Mouse (Mus musculus): ENCODE results near the gene Rtn4.

Gene Rtn4

DNA sequence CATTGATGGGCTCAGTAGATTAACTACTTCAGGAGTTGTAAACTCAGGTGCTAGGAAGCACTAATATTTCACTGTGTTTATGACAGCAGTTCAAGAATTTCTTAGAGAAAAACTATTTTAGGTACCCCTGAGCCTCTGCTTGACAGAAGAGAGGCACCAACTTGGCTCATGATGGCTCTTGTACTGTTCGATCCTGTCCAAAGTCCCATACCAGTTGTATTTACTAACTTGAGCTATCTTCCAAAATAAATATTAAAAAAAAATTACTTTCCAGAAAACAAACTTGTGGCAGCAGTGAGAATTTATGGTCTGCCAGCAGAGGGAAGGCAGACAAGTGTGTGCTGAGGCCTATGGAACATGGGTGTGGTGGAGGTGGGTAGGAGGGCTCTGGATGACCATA lies 70.0 kb downstream of the Rtn4 start:
- no peak for DNase-seq (ENCODE audit: low spot score in 2 of 2)

DNA sequence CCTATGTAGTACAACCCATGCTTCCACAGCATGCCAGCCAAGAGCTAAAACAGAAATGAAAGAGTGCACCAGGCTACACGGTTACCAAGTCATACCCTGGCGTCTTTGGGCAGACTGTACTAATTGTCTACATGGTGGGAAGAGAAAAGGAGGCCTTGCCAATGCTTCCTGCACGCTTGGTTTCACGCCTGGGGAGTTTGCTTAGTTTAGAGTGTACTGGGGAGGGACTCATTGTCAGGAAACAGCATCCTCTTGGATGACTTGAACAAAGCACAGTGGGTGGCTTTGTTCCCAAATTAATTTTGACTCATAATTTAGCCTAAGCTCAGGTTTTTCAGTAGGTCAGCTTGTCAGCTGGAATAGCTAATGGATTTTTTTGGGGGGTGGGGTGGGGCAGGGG lies 72.3 kb downstream of the Rtn4 start:
- no peak for DNase-seq (ENCODE audit: low spot score in 2 of 2)

DNA sequence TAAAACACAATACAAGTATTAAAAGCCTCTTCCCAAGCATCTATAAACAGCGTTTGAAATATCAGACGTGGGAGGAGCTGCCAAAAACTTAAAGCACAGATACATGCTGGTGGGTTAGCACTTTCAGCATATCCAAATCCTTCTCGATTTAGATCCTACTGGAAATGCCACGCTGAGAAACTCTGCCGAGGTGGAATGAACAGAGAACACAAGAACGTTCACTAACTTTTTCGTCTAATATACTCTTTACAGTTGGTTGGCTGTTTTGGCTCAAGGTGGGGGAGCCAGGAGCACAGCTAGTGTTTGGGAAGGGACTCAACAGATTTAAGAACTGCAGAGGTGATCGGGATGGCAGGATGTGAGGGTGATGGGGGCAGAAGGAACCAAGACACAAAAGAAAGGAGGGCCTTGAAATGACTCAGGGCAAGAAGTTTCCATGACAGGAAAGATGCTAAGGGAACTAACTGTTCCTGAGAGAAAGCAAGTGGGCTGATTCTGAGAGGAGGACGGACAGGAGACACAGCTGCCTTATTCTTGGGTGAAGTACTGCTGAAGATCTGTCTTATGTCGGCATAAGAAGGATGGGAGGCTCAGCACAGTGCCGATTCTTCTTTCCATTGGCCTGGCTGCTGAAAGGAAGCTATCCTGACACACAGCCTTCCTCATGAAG lies 73.7 kb downstream of the Rtn4 start:
- DNase-seq (ENCODE audit: low spot score in 2 of 2): no peak

- no peak for DNase-seq (ENCODE audit: low spot score in 2 of 2)
Observed at GRCm38 (mm10) chr11:29768523-29768922, 75.8 kb downstream of the Rtn4 start.

DNA sequence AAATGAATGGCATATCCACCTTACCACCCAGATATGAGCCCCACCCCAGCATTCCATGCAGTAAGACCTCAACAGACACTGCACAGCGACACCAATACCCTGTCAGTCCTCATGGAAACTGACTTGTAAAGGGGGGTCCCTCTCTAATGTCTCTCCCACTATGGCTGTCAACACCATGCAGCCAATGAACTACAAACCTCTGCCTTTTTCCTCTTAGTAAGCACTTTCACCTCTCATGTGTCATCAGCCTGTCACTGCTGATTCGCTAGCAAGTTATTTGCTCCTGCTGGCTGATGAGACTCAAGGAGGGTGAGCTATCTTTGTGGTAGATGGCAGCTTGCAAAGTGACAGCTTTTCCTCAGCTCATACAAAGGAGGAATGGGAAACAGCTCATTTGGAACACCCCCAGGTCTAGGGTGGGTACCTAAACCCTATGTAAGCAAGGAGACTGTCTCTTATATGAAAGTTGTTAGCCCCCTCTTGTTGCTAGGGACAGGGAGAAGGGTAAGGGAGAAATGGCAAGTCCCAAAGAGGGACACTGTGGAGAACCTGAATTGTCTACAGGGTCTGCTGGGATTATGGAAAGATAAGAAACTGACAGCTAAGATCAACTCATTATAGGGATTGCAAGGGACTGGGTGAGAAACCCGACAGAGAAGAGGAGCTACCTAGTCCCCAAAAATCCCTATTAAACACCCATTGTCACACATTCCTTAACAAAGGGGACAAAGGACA lies 78.1 kb downstream of the Rtn4 start:
- no peak for DNase-seq (ENCODE audit: low spot score in 2 of 2)

DNA sequence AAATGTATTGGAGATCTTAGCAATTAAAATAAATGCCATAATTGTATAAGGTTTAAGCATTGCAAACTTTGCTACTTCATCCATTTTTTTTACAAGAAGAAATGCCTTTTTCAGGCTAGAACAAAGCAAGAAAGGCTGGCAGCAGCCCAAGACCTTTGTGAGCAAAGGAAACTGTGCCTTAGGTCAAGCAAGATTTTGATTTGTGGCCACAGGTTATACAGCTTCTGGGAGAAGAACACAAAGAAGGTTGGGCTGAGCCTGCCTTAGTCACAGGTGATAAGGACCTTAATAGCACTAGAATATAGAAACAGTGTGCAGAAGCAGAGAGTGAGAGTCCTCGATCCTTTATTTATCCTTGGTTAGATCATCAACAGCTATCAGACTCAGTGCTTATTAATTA lies 79.5 kb downstream of the Rtn4 start:
- DNase-seq (ENCODE audit: low spot score in 2 of 2): no peak

- no peak for DNase-seq (ENCODE audit: low spot score in 2 of 2)
Observed at GRCm38 (mm10) chr11:29774296-29774695, 81.5 kb downstream of the Rtn4 start.

DNA sequence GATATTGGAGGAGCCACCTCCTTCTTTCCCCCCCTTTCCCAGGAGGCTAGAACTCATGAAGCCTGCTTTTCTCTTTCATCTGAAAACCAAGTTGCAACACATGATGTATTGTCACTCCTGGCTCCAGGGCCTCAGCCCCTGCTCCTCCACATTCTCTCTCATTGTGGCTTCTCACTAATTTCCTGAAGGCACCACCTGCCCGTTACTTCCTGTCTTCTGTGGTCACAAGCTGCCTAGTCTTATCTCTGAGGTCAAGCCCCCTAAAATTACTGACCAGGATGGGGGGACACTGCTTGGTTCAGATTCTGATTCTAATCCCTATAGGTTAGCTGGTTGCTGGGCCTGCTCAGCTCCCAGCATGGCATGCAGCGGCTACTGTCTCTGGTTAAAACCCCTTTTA lies 82.0 kb downstream of the Rtn4 start:
- no peak for DNase-seq (ENCODE audit: low spot score in 2 of 2)

- DNase-seq (ENCODE audit: low spot score in 2 of 2): no peak
Observed at GRCm38 (mm10) chr11:29777964-29778363, 85.2 kb downstream of the Rtn4 start.

DNA sequence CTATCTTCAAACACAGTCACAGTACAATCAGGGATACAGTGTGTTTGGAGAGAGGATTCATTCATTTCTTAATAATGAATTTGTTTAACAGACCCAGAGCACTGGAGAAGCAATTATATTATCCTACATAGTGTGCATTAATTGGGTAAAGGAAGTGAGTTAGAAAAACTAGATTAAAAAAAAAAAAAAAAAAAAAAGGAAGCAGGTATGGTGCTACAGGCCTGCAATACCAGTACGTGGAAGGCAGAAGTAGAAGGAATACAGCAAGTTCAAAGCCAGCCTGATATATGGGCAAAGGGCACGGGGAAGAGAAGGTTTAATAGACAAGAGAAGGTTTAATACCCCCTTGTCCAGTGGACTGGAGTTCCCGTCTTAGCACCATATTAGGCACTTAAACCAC lies 86.2 kb downstream of the Rtn4 start:
- no peak for DNase-seq (ENCODE audit: low spot score in 2 of 2)

GRCm38 (mm10) chr11:29779409-29780026 lies 86.8 kb downstream of the Rtn4 start:
- no peak for DNase-seq (ENCODE audit: low spot score in 2 of 2)

DNA sequence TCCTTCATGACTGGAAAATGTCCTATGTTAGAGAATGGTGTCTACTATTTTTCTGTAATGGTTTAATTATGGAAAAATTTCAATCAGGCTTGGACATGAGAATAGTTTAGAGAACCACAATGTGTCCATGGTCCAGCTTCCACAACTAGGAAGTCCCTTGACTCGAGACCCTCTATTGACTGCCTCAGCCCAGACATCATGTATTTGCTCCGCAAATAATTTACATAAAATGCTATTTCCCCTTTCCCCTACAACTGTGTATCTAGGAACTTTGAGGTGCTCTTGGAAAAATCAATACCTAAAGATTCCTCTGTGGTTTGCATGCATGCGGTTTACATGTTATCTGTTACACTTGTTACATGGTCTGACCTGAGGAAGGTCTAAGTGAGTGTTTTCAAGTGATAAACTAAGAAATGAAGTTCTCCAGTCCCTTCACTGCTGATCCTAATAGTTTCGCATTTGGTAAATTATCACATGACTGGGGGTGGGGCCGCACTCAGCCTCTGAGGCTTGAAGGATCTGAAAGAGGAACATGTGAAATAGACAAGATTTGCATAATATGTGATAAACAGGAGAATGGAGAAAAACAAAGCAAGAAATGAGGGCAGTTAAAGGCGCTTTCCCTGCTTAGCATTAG lies 94.0 kb downstream of the Rtn4 start:
- DNase-seq (ENCODE audit: low spot score in 2 of 2): peak; percentile 51 to 67

GRCm38 (mm10) chr11:29787473-29787872 lies 94.7 kb downstream of the Rtn4 start:
- DNase-seq (ENCODE audit: low spot score in 2 of 2): peak; percentile 24 to 65

GRCm38 (mm10) chr11:29788499-29788898 lies 95.8 kb downstream of the Rtn4 start:
- DNase-seq (ENCODE audit: low spot score in 2 of 2): no peak

DNA sequence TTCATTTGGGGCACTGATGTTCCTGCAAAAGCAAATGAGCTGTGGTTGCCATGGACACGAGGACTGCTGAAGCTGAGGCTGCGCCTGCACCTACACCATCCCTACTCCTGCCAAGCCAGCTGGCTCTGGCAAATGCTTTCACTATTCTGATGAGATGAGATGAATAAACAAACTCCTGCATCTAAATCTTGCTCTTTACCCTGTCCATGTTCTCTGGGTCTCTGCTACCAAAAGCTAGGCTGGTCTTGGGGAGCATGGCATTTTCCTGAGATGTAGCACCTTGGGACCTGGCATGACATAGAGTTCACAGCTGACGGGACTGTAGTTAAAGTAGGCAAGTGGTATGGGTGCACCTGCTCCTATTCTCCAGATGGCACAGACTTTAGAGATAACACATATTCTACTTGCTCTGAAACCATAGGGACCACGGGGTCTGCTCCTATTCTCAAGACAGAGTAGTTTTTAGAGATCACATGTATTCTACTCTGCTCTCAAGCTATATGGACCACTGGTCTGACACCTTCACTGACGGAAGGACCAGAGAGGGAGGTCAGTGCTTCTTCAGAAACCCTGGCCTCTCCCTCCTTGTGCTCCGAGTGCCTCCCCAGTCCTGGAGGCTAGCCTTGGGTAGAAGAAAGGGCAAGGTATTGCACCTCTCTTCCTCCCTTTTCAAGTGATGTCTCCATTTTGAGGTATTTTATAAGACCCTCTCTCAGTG lies 96.3 kb downstream of the Rtn4 start:
- no peak for DNase-seq (ENCODE audit: low spot score in 2 of 2)

DNA sequence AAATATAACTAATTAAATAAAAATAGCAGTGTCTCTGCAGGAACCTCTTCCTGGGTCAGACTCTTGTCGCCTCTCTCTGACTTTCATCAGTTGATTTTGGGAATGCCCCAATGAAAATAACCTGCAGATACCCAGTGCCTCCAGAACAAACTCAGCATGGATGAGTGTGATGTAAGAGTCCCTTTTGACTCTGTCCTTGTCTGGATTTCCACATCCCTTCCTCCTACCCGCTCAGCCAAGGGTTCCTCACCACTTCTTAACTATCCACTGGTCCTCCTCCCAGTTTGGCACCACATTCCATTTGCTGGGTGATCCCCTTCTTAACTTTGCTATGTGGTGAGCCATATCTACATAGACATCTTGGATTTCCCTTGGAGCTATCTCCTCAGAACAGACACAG lies 98.0 kb downstream of the Rtn4 start:
- no peak for DNase-seq (ENCODE audit: low spot score in 2 of 2)

All from spleen, postnatal 4 days (tissue).